Mouse (Mus musculus): ENCODE results near the gene Hist1h1t. TPM values are rescaled to one million over a fixed set of nuclear protein-coding genes. Genes with fewer than 3 reads are reported as not detected.

Gene Hist1h1t
- polyA plus RNA-seq, 1 experiment from 2014 or later: not detected

- no peaks in the 10 kb centered on the region for H3K27me3 ChIP-seq (ENCODE audit: control insufficient read depth, insufficient read depth, low read length)
- H3K4me1 ChIP-seq (ENCODE audit: control insufficient read depth, insufficient read depth, low read length): peaks cover 14% of the 10 kb centered on the region; the same call in 1 of the 2 replicates
- H3K9me3 ChIP-seq (ENCODE audit: control insufficient read depth, low read length): no peaks in the 10 kb centered on the region
- H3K9ac ChIP-seq (replicated peaks; ENCODE audit: low read depth, low read length): peak overlapping the region; percentile 44; the same call in 1 of the 2 replicates
- peak overlapping the region; percentile 92 for H3K27ac ChIP-seq (ENCODE audit: low read depth, low read length)
- 7% methylated on average over 15 of the region's 15 CpGs for WGBS
- no peak for ATAC-seq (ENCODE audit: low read depth)
- no peaks in the 10 kb centered on the region for H3K36me3 ChIP-seq (ENCODE audit: control insufficient read depth, insufficient read depth, low read length)
- peak overlapping the region; percentile 51 for H3K4me3 ChIP-seq (ENCODE audit: low read depth, low read length)
- peak overlapping the region; percentile 77 for H3K4me2 ChIP-seq (ENCODE audit: low read depth, low read length)
Measured at GRCm38 (mm10) chr13:23685121-23685861, 10.3 kb upstream of the Hist1h1t start.

DNA sequence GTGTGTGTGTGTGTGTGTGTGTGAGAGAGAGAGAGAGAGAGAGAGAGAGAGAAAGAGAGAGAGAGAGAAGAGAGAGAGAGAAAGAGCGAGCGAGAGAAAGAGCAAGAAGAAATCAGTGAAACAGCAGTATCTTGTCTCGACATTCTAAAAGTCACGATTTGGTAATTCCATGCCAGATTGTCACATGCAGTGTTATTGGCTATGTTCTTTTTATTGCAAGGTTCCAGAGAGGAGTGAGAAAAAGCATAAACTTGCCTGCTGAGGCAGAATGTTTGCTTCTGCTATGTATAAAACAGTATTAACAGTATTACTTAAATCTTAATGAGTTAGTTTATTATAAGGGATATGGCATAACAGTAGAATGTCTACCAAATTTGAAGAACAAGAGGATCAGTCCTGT, 9.6 kb upstream of the Hist1h1t start:
- peak overlapping the region; percentile 51; the same call in 1 of the 2 replicates for H3K4me3 ChIP-seq (ENCODE audit: low read depth, low read length)
- no peak overlapping the region; the same call in 1 of the 2 replicates for H3K9ac ChIP-seq (replicated peaks; ENCODE audit: low read depth, low read length)
- no peak overlapping the region; the same call in 1 of the 2 replicates for H3K27ac ChIP-seq (ENCODE audit: low read depth, low read length)
- no peaks in the 10 kb centered on the region for H3K9me3 ChIP-seq (ENCODE audit: control insufficient read depth, low read length)
- H3K4me2 ChIP-seq (ENCODE audit: low read depth, low read length): peak overlapping the region; percentile 77
- no peaks in the 10 kb centered on the region for H3K27me3 ChIP-seq (ENCODE audit: control insufficient read depth, insufficient read depth, low read length)
- H3K36me3 ChIP-seq (ENCODE audit: control insufficient read depth, insufficient read depth, low read length): no peaks in the 10 kb centered on the region
- 64% methylated on average over 4 of the region's 4 CpGs for WGBS
- ATAC-seq (ENCODE audit: low read depth): no peak
- H3K4me1 ChIP-seq (ENCODE audit: control insufficient read depth, insufficient read depth, low read length): peaks cover 14% of the 10 kb centered on the region; the same call in 1 of the 2 replicates

DNA sequence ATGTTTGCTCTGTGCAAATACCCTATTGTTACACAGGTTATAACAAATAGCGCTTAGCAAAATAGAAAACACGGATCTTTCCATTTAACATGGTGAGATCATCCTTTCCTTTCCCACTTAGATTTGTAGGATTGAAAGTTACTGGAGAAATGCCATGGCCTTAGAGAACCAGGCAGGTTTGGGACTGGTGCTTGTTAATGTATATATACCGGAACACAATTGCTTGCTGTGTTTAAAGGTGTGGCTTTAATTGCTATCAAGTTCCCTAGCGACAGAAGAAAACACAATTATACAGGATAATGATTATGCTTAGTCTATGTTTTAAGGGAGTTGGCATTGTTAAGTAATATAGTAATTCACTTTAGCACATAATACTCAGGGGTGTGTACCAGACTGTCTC, 8.4 kb upstream of the Hist1h1t start:
- Histone ChIP-seq H3K36me3 (ENCODE audit: control insufficient read depth, insufficient read depth, low read length) (no peaks in the 10 kb centered on the region), H3K4me1 (ENCODE audit: control insufficient read depth, insufficient read depth, low read length) (peaks cover 14% of the 10 kb centered on the region; the same call in 1 of the 2 replicates), H3K4me2 (ENCODE audit: low read depth, low read length) (no peak overlapping the region), H3K9ac (replicated peaks; ENCODE audit: low read depth, low read length) (no peak overlapping the region), H3K27me3 (ENCODE audit: control insufficient read depth, insufficient read depth, low read length) (no peaks in the 10 kb centered on the region), H3K9me3 (ENCODE audit: control insufficient read depth, low read length) (no peaks in the 10 kb centered on the region), H3K27ac (ENCODE audit: low read depth, low read length) (no peak overlapping the region), H3K4me3 (ENCODE audit: low read depth, low read length) (no peak overlapping the region)
- ATAC-seq (ENCODE audit: low read depth): no peak
- WGBS: 87% methylated on average over 4 of the region's 4 CpGs

- Histone ChIP-seq H3K4me1 (ENCODE audit: control insufficient read depth, insufficient read depth, low read length) (peaks cover 11% of the 10 kb centered on the region; the same call in 1 of the 2 replicates), H3K27ac (ENCODE audit: low read depth, low read length) (no peak overlapping the region), H3K4me3 (ENCODE audit: low read depth, low read length) (no peak overlapping the region), H3K9ac (replicated peaks; ENCODE audit: low read depth, low read length) (no peak overlapping the region), H3K36me3 (ENCODE audit: control insufficient read depth, insufficient read depth, low read length) (no peaks in the 10 kb centered on the region), H3K4me2 (ENCODE audit: low read depth, low read length) (no peak overlapping the region), H3K27me3 (ENCODE audit: control insufficient read depth, insufficient read depth, low read length) (no peaks in the 10 kb centered on the region), H3K9me3 (ENCODE audit: control insufficient read depth, low read length) (no peaks in the 10 kb centered on the region)
- no peak for ATAC-seq (ENCODE audit: low read depth)
- 98% methylated on average over 7 of the region's 7 CpGs for WGBS
Measured at GRCm38 (mm10) chr13:23687907-23688306, 7.7 kb upstream of the Hist1h1t start.

- Histone ChIP-seq H3K9me3 (ENCODE audit: control insufficient read depth, low read length) (no peaks in the 10 kb centered on the region), H3K27ac (ENCODE audit: low read depth, low read length) (no peak overlapping the region), H3K9ac (replicated peaks; ENCODE audit: low read depth, low read length) (no peak overlapping the region), H3K4me3 (ENCODE audit: low read depth, low read length) (no peak overlapping the region), H3K27me3 (ENCODE audit: control insufficient read depth, insufficient read depth, low read length) (no peaks in the 10 kb centered on the region), H3K4me2 (ENCODE audit: low read depth, low read length) (no peak overlapping the region), H3K36me3 (ENCODE audit: control insufficient read depth, insufficient read depth, low read length) (no peaks in the 10 kb centered on the region), H3K4me1 (ENCODE audit: control insufficient read depth, insufficient read depth, low read length) (peaks cover 8% of the 10 kb centered on the region; the same call in 1 of the 2 replicates)
- ATAC-seq (ENCODE audit: low read depth): no peak
- 94% methylated on average over 2 of the region's 2 CpGs for WGBS
Measured at GRCm38 (mm10) chr13:23688956-23689355, 6.7 kb upstream of the Hist1h1t start.

- WGBS: 84% methylated on average over 2 of the region's 2 CpGs
Measured at GRCm38 (mm10) chr13:23689459-23689858, 6.2 kb upstream of the Hist1h1t start.

DNA sequence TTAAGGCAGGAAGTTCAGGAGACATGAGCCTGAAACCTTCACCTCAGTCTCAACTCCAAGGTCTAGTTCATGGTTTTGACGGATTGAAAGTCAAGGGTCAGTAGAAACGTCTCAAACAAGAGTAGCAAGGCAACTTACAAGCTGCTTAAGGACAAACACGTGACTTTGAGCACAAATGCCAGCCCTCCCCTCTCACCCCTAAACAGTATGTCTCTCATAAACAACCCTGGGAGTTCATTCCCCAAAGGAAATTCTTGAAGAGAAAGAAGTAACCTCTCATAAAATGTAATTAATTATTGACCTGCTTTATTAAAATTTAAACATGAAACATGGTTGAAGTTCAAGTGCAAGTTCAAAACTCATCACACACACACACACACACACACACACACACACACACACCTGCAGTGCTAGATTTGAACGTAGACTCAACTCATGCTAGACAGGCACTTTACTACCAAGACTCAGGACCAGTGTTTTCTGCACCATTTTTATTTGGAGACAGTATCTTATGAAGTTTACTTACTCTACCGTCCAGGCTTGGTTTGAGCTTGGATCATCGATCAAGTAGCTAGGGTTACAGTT, 1.7 kb upstream of the Hist1h1t start:
- H3K4me2 ChIP-seq (ENCODE audit: low read depth, low read length): no peak overlapping the region
- no peaks in the 10 kb centered on the region for H3K36me3 ChIP-seq (ENCODE audit: control insufficient read depth, insufficient read depth, low read length)
- 88% methylated on average over 6 of the region's 6 CpGs for WGBS
- no peak overlapping the region for H3K4me3 ChIP-seq (ENCODE audit: low read depth, low read length)
- peaks cover 3% of the 10 kb centered on the region; the same call in 1 of the 2 replicates for H3K4me1 ChIP-seq (ENCODE audit: control insufficient read depth, insufficient read depth, low read length)
- no peaks in the 10 kb centered on the region for H3K9me3 ChIP-seq (ENCODE audit: control insufficient read depth, low read length)
- no peak for ATAC-seq (ENCODE audit: low read depth)
- no peak overlapping the region for H3K9ac ChIP-seq (replicated peaks; ENCODE audit: low read depth, low read length)
- no peak overlapping the region for H3K27ac ChIP-seq (ENCODE audit: low read depth, low read length)
- H3K27me3 ChIP-seq (ENCODE audit: control insufficient read depth, insufficient read depth, low read length): no peaks in the 10 kb centered on the region

More at GRCm38 (mm10) chr13:23689459-23689858, 6.2 kb upstream of the Hist1h1t start:
- no peak overlapping the region for H3K4me3 ChIP-seq (ENCODE audit: low read depth, low read length)
- no peak overlapping the region for H3K9ac ChIP-seq (replicated peaks; ENCODE audit: low read depth, low read length)
- H3K4me1 ChIP-seq (ENCODE audit: control insufficient read depth, insufficient read depth, low read length): peaks cover 8% of the 10 kb centered on the region; the same call in 1 of the 2 replicates
- H3K27ac ChIP-seq (ENCODE audit: low read depth, low read length): no peak overlapping the region
- no peaks in the 10 kb centered on the region for H3K9me3 ChIP-seq (ENCODE audit: control insufficient read depth, low read length)
- H3K27me3 ChIP-seq (ENCODE audit: control insufficient read depth, insufficient read depth, low read length): no peaks in the 10 kb centered on the region
- no peaks in the 10 kb centered on the region for H3K36me3 ChIP-seq (ENCODE audit: control insufficient read depth, insufficient read depth, low read length)
- no peak overlapping the region for H3K4me2 ChIP-seq (ENCODE audit: low read depth, low read length)
- no peak for ATAC-seq (ENCODE audit: low read depth)

DNA sequence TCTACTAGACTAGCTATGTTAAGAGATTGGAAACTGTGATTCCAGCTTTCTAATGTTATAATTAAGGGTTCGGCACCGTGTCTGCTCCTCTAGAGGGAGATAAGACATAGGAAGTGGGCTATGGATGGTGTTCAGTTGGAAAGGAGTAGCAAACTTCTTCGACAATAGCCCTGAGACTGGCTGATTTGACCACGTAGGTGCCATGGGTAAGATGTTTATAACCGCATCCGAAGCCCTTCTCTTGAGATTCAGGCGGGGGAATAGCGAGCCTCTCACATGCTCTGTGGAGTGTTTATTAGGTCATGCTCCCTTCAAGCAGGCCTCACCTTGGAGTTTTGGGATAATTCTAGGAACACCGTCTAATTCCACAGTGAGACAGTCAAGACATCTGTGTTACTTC, 658 bp upstream of the Hist1h1t start:
- Histone ChIP-seq H3K9ac (replicated peaks; ENCODE audit: low read depth, low read length) (no peak overlapping the region), H3K9me3 (ENCODE audit: control insufficient read depth, low read length) (no peaks in the 10 kb centered on the region), H3K27me3 (ENCODE audit: control insufficient read depth, insufficient read depth, low read length) (no peaks in the 10 kb centered on the region), H3K4me3 (ENCODE audit: low read depth, low read length) (no peak overlapping the region), H3K36me3 (ENCODE audit: control insufficient read depth, insufficient read depth, low read length) (no peaks in the 10 kb centered on the region), H3K27ac (ENCODE audit: low read depth, low read length) (no peak overlapping the region), H3K4me1 (ENCODE audit: control insufficient read depth, insufficient read depth, low read length) (peaks cover 3% of the 10 kb centered on the region; the same call in 1 of the 2 replicates), H3K4me2 (ENCODE audit: low read depth, low read length) (no peak overlapping the region)
- 96% methylated on average over 9 of the region's 9 CpGs for WGBS
- no peak for ATAC-seq (ENCODE audit: low read depth)

DNA sequence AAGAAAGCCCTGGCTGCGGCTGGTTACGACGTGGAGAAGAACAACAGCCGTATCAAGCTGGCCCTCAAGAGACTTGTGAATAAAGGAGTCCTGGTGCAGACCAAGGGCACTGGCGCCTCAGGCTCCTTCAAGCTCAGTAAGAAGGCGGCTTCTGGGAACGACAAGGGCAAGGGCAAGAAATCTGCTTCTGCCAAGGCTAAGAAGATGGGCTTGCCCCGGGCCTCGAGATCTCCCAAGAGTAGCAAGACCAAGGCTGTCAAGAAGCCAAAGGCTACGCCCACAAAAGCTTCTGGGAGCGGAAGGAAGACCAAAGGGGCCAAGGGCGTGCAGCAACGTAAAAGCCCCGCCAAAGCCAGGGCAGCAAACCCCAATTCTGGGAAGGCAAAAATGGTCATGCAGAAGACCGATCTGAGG, 454 bp downstream of the Hist1h1t start:
- no peaks in the 10 kb centered on the region for H3K36me3 ChIP-seq (ENCODE audit: control insufficient read depth, insufficient read depth, low read length)
- H3K4me1 ChIP-seq (ENCODE audit: control insufficient read depth, insufficient read depth, low read length): peaks cover 3% of the 10 kb centered on the region; the same call in 1 of the 2 replicates
- no peaks in the 10 kb centered on the region for H3K9me3 ChIP-seq (ENCODE audit: control insufficient read depth, low read length)
- H3K27me3 ChIP-seq (ENCODE audit: control insufficient read depth, insufficient read depth, low read length): no peaks in the 10 kb centered on the region
- no peak overlapping the region for H3K27ac ChIP-seq (ENCODE audit: low read depth, low read length)
- H3K9ac ChIP-seq (replicated peaks; ENCODE audit: low read depth, low read length): no peak overlapping the region
- no peak overlapping the region for H3K4me2 ChIP-seq (ENCODE audit: low read depth, low read length)
- no peak overlapping the region for H3K4me3 ChIP-seq (ENCODE audit: low read depth, low read length)
- WGBS: 54% methylated on average over 15 of the region's 15 CpGs
- no peak for ATAC-seq (ENCODE audit: low read depth)
